ENCODE assay signal across 9 mouse cellular contexts in the genomic region with DNA sequence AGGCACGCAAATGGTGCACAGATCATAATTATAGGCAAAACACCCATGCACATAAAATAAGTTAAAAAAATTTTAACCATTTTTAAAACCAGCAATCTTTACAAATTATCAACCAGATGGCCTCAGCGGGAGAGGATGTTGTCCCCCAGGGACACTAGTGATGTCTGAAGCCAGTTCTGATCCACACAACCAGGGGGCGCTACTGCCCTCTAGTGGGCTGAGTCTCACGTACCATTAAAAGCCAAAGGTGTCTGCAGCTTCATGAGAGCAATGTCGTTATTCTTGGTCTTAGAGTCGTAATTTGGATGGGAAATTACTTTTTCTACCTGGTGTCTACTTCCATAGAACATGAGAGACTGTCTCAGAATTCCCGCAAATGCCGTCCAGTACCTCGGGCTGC. TPM values are rescaled to one million over a fixed set of nuclear protein-coding genes. Genes with fewer than 3 reads are reported as not detected.
DNase-seq lines count a peak whose midpoint lies in the region; ATAC-seq and TF ChIP-seq lines count a peak whose summit lies in the region.
"Had no signal": no experiment of that assay in that cellular context is flagged by ENCODE, and none has a peak within 500 bp of the region (broad histone marks: within the 10 kb centered on the region; RNA-seq: fewer than 3 reads in every experiment).

No protein-coding gene starts in this region.

- H3K36me3 ChIP-seq in liver, adult 2 months (ENCODE audit: control insufficient read depth, insufficient read depth, low read length): peaks cover 9% of the 10 kb centered on the region
- no peaks in the 10 kb centered on the region for H3K36me3 ChIP-seq in liver, embryonic 11.5 days (ENCODE audit: control insufficient read depth, insufficient read depth, low read length)
- H3K36me3 ChIP-seq in intestine, postnatal 0 days (ENCODE audit: control insufficient read depth, insufficient read depth): peaks cover 17% of the 10 kb centered on the region; the same call in 1 of the 2 replicates
- H3K36me3 ChIP-seq in limb, embryonic 11.5 days (ENCODE audit: control insufficient read depth, insufficient read depth, low read length): no peaks in the 10 kb centered on the region
- H3K36me3 ChIP-seq in stomach, postnatal 0 days (ENCODE audit: control insufficient read depth, insufficient read depth, low read length): no peaks in the 10 kb centered on the region; the same call in 1 of the 2 replicates

- no peak overlapping the region for H3K9ac ChIP-seq in liver, adult 2 months (ENCODE audit: low read depth, low read length)
- H3K9ac ChIP-seq in liver, embryonic 11.5 days (ENCODE audit: low read depth, low read length): no peak overlapping the region
- no peak overlapping the region for H3K9ac ChIP-seq in intestine, postnatal 0 days (ENCODE audit: low read depth, low read length)
- H3K9ac ChIP-seq in limb, embryonic 11.5 days (ENCODE audit: low read length): no peak overlapping the region
- H3K9ac ChIP-seq in stomach, postnatal 0 days (ENCODE audit: low read length): no peak overlapping the region

- peak; percentile 69 for TF ChIP-seq CTCF in liver, adult 2 months (IDR thresholded peaks at IDR 0.05; ENCODE audit: low read depth, low read length)
- TF ChIP-seq CTCF in intestine, postnatal 0 days (IDR thresholded peaks at IDR 0.05; ENCODE audit: low read depth): peak; percentile 75
- TF ChIP-seq CTCF in stomach, postnatal 0 days (IDR thresholded peaks at IDR 0.05; ENCODE audit: low read depth): peak; percentile 69

- no peak for DNase-seq in liver, adult 2 months (ENCODE audit: extremely low read depth, low read depth, low spot score)
- DNase-seq in liver, embryonic 11.5 days (ENCODE audit: low spot score): no peak
- DNase-seq in T-cell, adult 2 months (ENCODE audit: low spot score): peak; percentile 28
- peak; percentile 21 for DNase-seq in cerebellum, adult 9-10 months
- DNase-seq in limb, embryonic 11.5 days (ENCODE audit: low spot score): peak; percentile 45
- DNase-seq in stomach, postnatal 0 days (ENCODE audit: low spot score): peak; percentile 43

- TF ChIP-seq POLR2A in liver, adult 2 months (IDR thresholded peaks at IDR 0.05; ENCODE audit: extremely low read depth, insufficient read depth, low read length): no peak

- WGBS in liver, adult 2 months: 67% methylated on average over 9 of the region's 9 CpGs
- 57% methylated on average over 9 of the region's 9 CpGs for WGBS in liver, embryonic 11.5 days
- 66% methylated on average over 9 of the region's 9 CpGs for WGBS in intestine, postnatal 0 days
- 64% methylated on average over 9 of the region's 9 CpGs for whole genome bisulfite sequencing in limb, embryonic 11.5 days
- 60% methylated on average over 9 of the region's 9 CpGs for WGBS in stomach, postnatal 0 days

- no peak overlapping the region for H3K4me2 ChIP-seq in liver, embryonic 11.5 days
- H3K4me2 ChIP-seq in intestine, postnatal 0 days (replicated peaks; ENCODE audit: low read depth): no peak overlapping the region
- H3K4me2 ChIP-seq in limb, embryonic 11.5 days (ENCODE audit: low read depth, severe bottlenecking): no peak overlapping the region
- H3K4me2 ChIP-seq in stomach, postnatal 0 days (replicated peaks; ENCODE audit: low read depth): no peak overlapping the region

- no peaks in the 10 kb centered on the region for H3K9me3 ChIP-seq in liver, embryonic 11.5 days (ENCODE audit: control insufficient read depth, low read length)
- no peaks in the 10 kb centered on the region for H3K9me3 ChIP-seq in intestine, postnatal 0 days (ENCODE audit: control insufficient read depth)
- H3K9me3 ChIP-seq in limb, embryonic 11.5 days (ENCODE audit: control insufficient read depth, low read length): no peaks in the 10 kb centered on the region
- H3K9me3 ChIP-seq in stomach, postnatal 0 days (ENCODE audit: control insufficient read depth, low read length): no peaks in the 10 kb centered on the region

- H3K79me2 ChIP-seq in liver, adult 2 months (ENCODE audit: control insufficient read depth, insufficient read depth, low read length): no peaks in the 10 kb centered on the region

- H3K27ac ChIP-seq in liver, adult 2 months (replicated peaks; ENCODE audit: insufficient read depth, low read depth, low read length): no peak overlapping the region
- no peak overlapping the region for H3K27ac ChIP-seq in liver, embryonic 11.5 days (ENCODE audit: low read depth, low read length)
- no peak overlapping the region for H3K27ac ChIP-seq in intestine, postnatal 0 days (ENCODE audit: low read depth, low read length)
- H3K27ac ChIP-seq in limb, embryonic 11.5 days (replicated peaks; ENCODE audit: low read depth, low read length): no peak overlapping the region
- no peak overlapping the region for H3K27ac ChIP-seq in stomach, postnatal 0 days (replicated peaks)

- no peaks in the 10 kb centered on the region for H3K4me1 ChIP-seq in liver, adult 2 months (ENCODE audit: control insufficient read depth, insufficient read depth, low read length)
- H3K4me1 ChIP-seq in liver, embryonic 11.5 days (replicated peaks; ENCODE audit: control insufficient read depth, insufficient read depth, low read length): no peaks in the 10 kb centered on the region
- no peaks in the 10 kb centered on the region for H3K4me1 ChIP-seq in intestine, postnatal 0 days (replicated peaks; ENCODE audit: control insufficient read depth, insufficient read depth, low read length)
- H3K4me1 ChIP-seq in limb, embryonic 11.5 days (ENCODE audit: control insufficient read depth, insufficient read depth, low read length): no peaks in the 10 kb centered on the region
- H3K4me1 ChIP-seq in stomach, postnatal 0 days (replicated peaks; ENCODE audit: control insufficient read depth, insufficient read depth): no peaks in the 10 kb centered on the region

- no peak for TF ChIP-seq EP300 in stomach, postnatal 0 days (optimal IDR thresholded peaks at IDR 0.05)

- H3K4me3 ChIP-seq in liver, adult 2 months (ENCODE audit: insufficient read depth, low read depth, low read length): no peak overlapping the region
- no peak overlapping the region for H3K4me3 ChIP-seq in liver, embryonic 11.5 days (ENCODE audit: low read depth, low read length)
- H3K4me3 ChIP-seq in intestine, postnatal 0 days (ENCODE audit: low read depth, low read length): no peak overlapping the region
- H3K4me3 ChIP-seq in limb, embryonic 11.5 days (ENCODE audit: low read depth, low read length): no peak overlapping the region
- H3K4me3 ChIP-seq in stomach, postnatal 0 days (ENCODE audit: low read depth, low read length): no peak overlapping the region

- ATAC-seq in liver, embryonic 11.5 days (replicated peaks; ENCODE audit: low FRiP score): no peak
- ATAC-seq in intestine, postnatal 0 days: no peak
- ATAC-seq in limb, embryonic 11.5 days (ENCODE audit: insufficient number of reproducible peaks, low FRiP score, low TSS enrichment, low read depth): no peak
- no peak for ATAC-seq in stomach, postnatal 0 days (ENCODE audit: low FRiP score, low TSS enrichment)
- no peak for ATAC-seq in megakaryocyte, adult 5-6 weeks (ENCODE audit: poor library complexity, severe bottlenecking)

- H3K27me3 ChIP-seq in liver, adult 2 months (ENCODE audit: control insufficient read depth, insufficient read depth, low read length): no peaks in the 10 kb centered on the region
- H3K27me3 ChIP-seq in liver, embryonic 11.5 days (replicated peaks; ENCODE audit: control insufficient read depth, insufficient read depth, low read length): no peaks in the 10 kb centered on the region
- no peaks in the 10 kb centered on the region for H3K27me3 ChIP-seq in intestine, postnatal 0 days (replicated peaks; ENCODE audit: control insufficient read depth, insufficient read depth, low read length)
- no peaks in the 10 kb centered on the region for H3K27me3 ChIP-seq in limb, embryonic 11.5 days (ENCODE audit: control insufficient read depth, insufficient read depth, low read length)
- no peaks in the 10 kb centered on the region for H3K27me3 ChIP-seq in stomach, postnatal 0 days (ENCODE audit: control insufficient read depth, insufficient read depth, low read length)

RNA-seq across cellular contexts. Expression of a gene that starts 42.3 kb away (rescaled TPM):
- total RNA-seq in liver, adult 2 months (2014; rRNA removed): 2.8 and 4.1 TPM in 2 replicates
- polyA plus RNA-seq in liver, adult 2 months (2012; rRNA removed): 5.7 and 7.6 TPM in 2 replicates
- 2.5 and 3.0 TPM in 2 replicates for polyA plus RNA-seq in liver, embryonic 11.5 days (2014; fragmentation: Nextera tagmentation; extraction: Ambion mirVana)
- polyA plus RNA-seq in intestine, postnatal 0 days (2015; fragmentation: Nextera tagmentation; extraction: Ambion mirVana): 18.3 and 22.1 TPM in 2 replicates
- polyA plus RNA-seq in limb, embryonic 11.5 days (2014; fragmentation: Nextera tagmentation; extraction: Ambion mirVana): 0.40 and 0.44 TPM in 2 replicates
- 59.1 and 62.1 TPM in 2 replicates for polyA plus RNA-seq in stomach, postnatal 0 days (2015; fragmentation: Nextera tagmentation; extraction: Ambion mirVana)
- total RNA-seq in megakaryocyte, adult 5-6 weeks (2015): not detected in 2 replicates
- total RNA-seq in megakaryocyte, adult 5-6 weeks (2017): not detected in 2 replicates

RNA-seq across cellular contexts. Expression of a gene that starts 54.0 kb away (rescaled TPM):
- 0.65 TPM in 1 of 2 replicates, not detected in the other for total RNA-seq in liver, adult 2 months (2014; rRNA removed)
- polyA plus RNA-seq in liver, adult 2 months (2012; rRNA removed): 0.25 TPM in 1 of 2 replicates, not detected in the other
- not detected in 2 replicates for polyA plus RNA-seq in liver, embryonic 11.5 days (2014; fragmentation: Nextera tagmentation; extraction: Ambion mirVana)
- polyA plus RNA-seq in intestine, postnatal 0 days (2015; fragmentation: Nextera tagmentation; extraction: Ambion mirVana): 4.4 and 5.8 TPM in 2 replicates
- polyA plus RNA-seq in limb, embryonic 11.5 days (2014; fragmentation: Nextera tagmentation; extraction: Ambion mirVana): not detected in 2 replicates
- polyA plus RNA-seq in stomach, postnatal 0 days (2015; fragmentation: Nextera tagmentation; extraction: Ambion mirVana): 50.6 and 55.3 TPM in 2 replicates
- total RNA-seq in megakaryocyte, adult 5-6 weeks (2015): 0.20 and 0.48 TPM in 2 replicates
- 1.1 TPM in 1 of 2 replicates, not detected in the other for total RNA-seq in megakaryocyte, adult 5-6 weeks (2017)
- polyA plus RNA-seq: limb, embryonic 14.5 days had no signal

Comparison
In these comparisons a context has a peak if more than half of its experiments do, and no peak if none do; other contexts are left out.
1. DNase-seq: peak in T-cell, adult 2 months (single experiment), cerebellum, adult 9-10 months (single experiment), limb, embryonic 11.5 days (single experiment) and stomach, postnatal 0 days (single experiment); none in liver, adult 2 months (single experiment) and liver, embryonic 11.5 days (single experiment).
2. Peak in every context shown above with its lines, with median percentiles within 50 percentile points of each other: CTCF ChIP-seq.